Mouse (Mus musculus) macrophage (primary cell): ENCODE measurements around the gene Myl12a. TPM values are rescaled to one million over a fixed set of nuclear protein-coding genes. Genes with fewer than 3 reads are reported as not detected.
A peak's percentile ranks its signal among the peaks of the same experiment; 100 is the strongest.
"Not testable (repeated sequence)": the region's sequence is repeated elsewhere in the genome, so short reads cannot be mapped to it uniquely, and the experiment has no call there.

ENCODE experiments used
- H3K27ac ChIP-seq: fragments of 350-480 bp; formaldehyde crosslinking; 2 replicates; pipeline ENCODE4 v1.9.0; 2021
- H3K36me3 ChIP-seq: fragments of 350-480 bp; formaldehyde crosslinking; 2 replicates; pipeline ENCODE4 v1.9.0; 2021; ENCODE audit errors: inconsistent target
- H3K4me3 ChIP-seq: fragments of 350-480 bp; formaldehyde crosslinking; 2 replicates; pipeline ENCODE4 v1.9.0; 2021; ENCODE audit errors: inconsistent target
- H3K79me2 ChIP-seq: fragments of 350-480 bp; formaldehyde crosslinking; 2 replicates; pipeline ENCODE4 v1.9.0; 2021; ENCODE audit errors: inconsistent target
- WGBS: methylation state at CpG from one replicate; pipeline ENCODE4 v1.1.7; 2026; ENCODE audit warnings: inconsistent platforms; ENCODE audit not compliant: missing documents; 5-methylcytosine and 5-hydroxymethylcytosine counted together
- polyA plus RNA-seq: library from polyadenylated mRNA; stranded (reverse); fragments of 250-400 nt; gene quantifications from 3 replicates; pipeline ENCODE4 v1.2.4, GENCODE M21; 2018; ENCODE audit warnings: inconsistent platforms

Gene Myl12a
- polyA plus RNA-seq, 1 experiment from 2014 or later = 198 TPM

DNA sequence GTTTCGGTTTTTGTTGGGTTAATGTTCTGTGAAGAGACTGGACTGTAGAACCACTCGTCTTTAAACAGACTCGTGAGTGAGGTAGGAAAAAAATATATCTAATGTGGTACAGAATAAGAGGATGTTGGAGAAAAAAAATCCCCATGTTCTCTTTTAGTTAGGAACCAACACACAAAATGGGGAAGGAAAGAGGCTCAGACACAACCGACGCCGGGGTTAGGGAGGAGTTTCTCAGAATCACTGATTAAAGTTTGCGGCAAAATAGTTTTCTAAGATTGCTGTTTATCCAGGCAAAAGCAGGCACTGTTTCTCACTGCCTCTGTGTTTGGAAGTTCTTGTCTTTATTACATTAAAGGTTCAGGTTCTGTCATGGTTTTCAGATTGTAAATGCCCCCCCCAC lies 36.6 kb downstream of the Myl12a start:
- Histone ChIP-seq H3K36me3 (no peaks in the 10 kb centered on the region), H3K27ac (peak overlapping the region; percentile 62), H3K4me3 (no peak overlapping the region), H3K79me2 (no peaks in the 10 kb centered on the region)
- WGBS = 11% methylated on average over 7 of the region's 7 CpGs

DNA sequence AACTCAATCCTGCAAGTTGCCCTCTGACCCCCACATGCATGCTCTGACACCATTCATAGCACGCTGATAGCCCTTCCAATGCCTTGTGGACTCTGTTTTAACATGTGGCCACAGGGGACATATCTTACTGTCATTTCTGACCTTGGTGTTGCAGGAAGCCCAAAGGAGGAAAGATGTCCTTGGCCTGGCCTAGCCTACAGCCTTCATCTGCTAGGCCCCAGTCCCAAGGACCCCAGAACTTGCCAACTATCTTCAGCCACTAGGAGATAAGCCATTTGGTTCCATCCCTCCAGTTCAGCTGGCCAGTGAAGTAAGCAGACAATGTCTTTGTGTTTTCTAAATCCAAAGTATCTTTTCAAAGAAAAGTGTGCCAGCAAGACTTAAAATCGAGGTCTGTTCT lies 37.4 kb downstream of the Myl12a start:
- Histone ChIP-seq H3K79me2 (no peaks in the 10 kb centered on the region), H3K4me3 (no peak overlapping the region)
- WGBS = 84% methylated on average over 2 of the region's 2 CpGs

DNA sequence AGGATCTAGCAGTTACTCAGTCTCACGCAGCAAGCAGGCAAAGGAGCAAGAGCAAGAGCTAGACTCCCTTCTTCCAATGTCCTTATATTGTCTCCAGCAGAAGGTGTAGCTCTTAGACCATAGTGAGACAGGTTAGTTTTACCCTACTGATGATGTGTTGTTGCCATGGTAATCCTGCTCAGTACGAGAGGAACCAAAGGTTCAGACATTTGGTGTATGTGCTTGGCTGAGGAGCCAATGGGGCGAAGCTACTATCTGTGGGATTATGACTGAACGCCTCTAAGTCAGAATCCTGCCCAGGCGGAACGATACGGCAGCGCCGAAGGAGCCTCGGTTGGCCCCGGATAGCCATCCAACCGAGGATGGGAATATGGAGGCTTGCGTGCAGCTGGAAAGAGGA lies 39.1 kb downstream of the Myl12a start:
- not testable (repeated sequence) for H3K36me3 ChIP-seq, H3K4me3 ChIP-seq, H3K79me2 ChIP-seq, H3K27ac ChIP-seq
- WGBS = 82% methylated on average over 12 of the region's 13 CpGs

More for the DNA sequence above, 37.4 kb downstream of the Myl12a start:
- H3K36me3 ChIP-seq = no peaks in the 10 kb centered on the region
- H3K27ac ChIP-seq = no peak overlapping the region

GRCm38 (mm10) chr17:70951266-70951665 lies 51.4 kb downstream of the Myl12a start:
- whole genome bisulfite sequencing = 86% methylated on average over 9 of the region's 10 CpGs

DNA sequence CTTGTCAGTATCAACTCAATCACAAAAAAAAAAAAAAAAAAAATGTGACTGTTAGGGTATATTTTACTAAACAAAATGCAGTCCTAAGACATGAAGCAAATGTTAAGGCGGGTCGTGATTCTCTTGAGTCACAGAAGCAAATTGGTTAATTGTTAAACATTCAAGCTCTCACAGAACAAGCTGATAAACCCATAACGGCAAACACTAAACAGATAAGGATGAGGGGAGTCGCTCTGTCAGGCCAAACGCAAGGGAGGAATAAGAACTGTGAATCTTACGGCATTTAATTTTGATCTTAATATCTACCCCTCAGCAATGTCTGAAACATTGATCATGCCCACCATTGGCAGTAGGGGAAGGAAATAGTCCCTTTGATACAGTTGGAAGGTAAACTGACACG lies 53.5 kb downstream of the Myl12a start:
- Histone ChIP-seq H3K36me3 (no peaks in the 10 kb centered on the region), H3K79me2 (no peaks in the 10 kb centered on the region), H3K4me3 (no peak overlapping the region), H3K27ac (no peak overlapping the region)
- WGBS = 99% methylated on average over 7 of the region's 7 CpGs

More at GRCm38 (mm10) chr17:70951266-70951665, 51.4 kb downstream of the Myl12a start:
- no peaks in the 10 kb centered on the region for H3K36me3 ChIP-seq
- H3K4me3 ChIP-seq = no peak overlapping the region
- no peaks in the 10 kb centered on the region for H3K79me2 ChIP-seq
- no peak overlapping the region for H3K27ac ChIP-seq

DNA sequence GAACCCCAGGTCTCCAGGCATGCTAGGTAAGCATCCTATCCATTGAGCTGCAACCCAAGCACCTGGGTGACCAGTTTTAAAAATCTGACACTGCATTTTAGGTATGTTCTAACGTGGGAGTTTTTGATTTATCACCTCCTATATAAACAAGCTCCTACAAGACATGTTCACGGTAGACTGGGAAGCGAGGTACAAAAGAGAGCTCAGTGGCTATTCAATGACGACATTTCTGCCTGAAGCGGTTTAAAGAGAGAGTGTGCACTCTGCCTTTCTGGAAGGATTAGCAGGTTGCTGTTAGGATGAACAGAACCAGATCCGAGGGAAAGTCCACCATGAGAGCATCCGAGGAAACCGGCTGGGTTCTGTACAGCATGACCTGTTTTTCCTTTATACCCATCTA lies 54.0 kb downstream of the Myl12a start:
- Histone ChIP-seq H3K36me3 (no peaks in the 10 kb centered on the region), H3K79me2 (no peaks in the 10 kb centered on the region), H3K27ac (no peak overlapping the region), H3K4me3 (no peak overlapping the region)
- 93% methylated on average over 7 of the region's 8 CpGs for whole genome bisulfite sequencing

GRCm38 (mm10) chr17:70943779-70944178 lies 58.9 kb downstream of the Myl12a start:
- 89% methylated on average over 4 of the region's 4 CpGs for WGBS
- Histone ChIP-seq H3K79me2 (no peaks in the 10 kb centered on the region), H3K27ac (no peak overlapping the region), H3K36me3 (no peaks in the 10 kb centered on the region), H3K4me3 (no peak overlapping the region)

Other genes starting within 250 kb of the Myl12a start
- gene Tgif1, start 149.3 kb downstream of the Myl12a start, polyA plus RNA-seq = 68.9 to 96.0 TPM (median 82.3 TPM) in 3 replicates
- gene Myom1, start 245 bp downstream of the Myl12a start, polyA plus RNA-seq = 0.82 to 2.0 TPM (median 1.5 TPM) in 3 replicates
- 40.1 to 42.3 TPM (median 40.3 TPM) in 3 replicates for gene Lpin2, start 179.7 kb upstream of the Myl12a start, polyA plus RNA-seq